Mouse (Mus musculus) olfactory bulb, adult 2 months (tissue): ENCODE data around the gene V1ra8. TPM values are rescaled to one million over a fixed set of nuclear protein-coding genes. Genes with fewer than 3 reads are reported as not detected.
"Not testable (repeated sequence)": the region's sequence is repeated elsewhere in the genome, so short reads cannot be mapped to it uniquely, and the experiment has no call there.

Source experiments
- H3K27ac ChIP-seq: fragments of 200-500 bp; 2 replicates; pipeline ENCODE4 v1.5.1; 2012; ENCODE audit warnings: low read depth, low read length; ENCODE audit not compliant: insufficient read depth
- H3K4me1 ChIP-seq: fragments of 200-500 bp; 2 replicates; pipeline ENCODE4 v1.6.1; 2012; ENCODE audit warnings: low read length; ENCODE audit not compliant: control insufficient read depth, insufficient read depth
- H3K4me3 ChIP-seq: fragments of 200-500 bp; 2 replicates; pipeline ENCODE4 v1.5.1; 2012; ENCODE audit warnings: mild to moderate bottlenecking, low read depth, low read length, moderate library complexity; ENCODE audit not compliant: insufficient read depth
- CTCF ChIP-seq: fragments of 200-500 bp; IDR thresholded peaks from 2 replicates; pipeline ENCODE4 v1.5.1; 2012; ENCODE audit warnings: low read depth, mild to moderate bottlenecking, low read length, moderate library complexity; ENCODE audit not compliant: insufficient read depth
- POLR2A ChIP-seq: fragments of 200-500 bp; IDR thresholded peaks from 2 replicates; pipeline ENCODE4 v1.6.1; 2012; ENCODE audit warnings: mild to moderate bottlenecking, low read depth, low read length, moderate library complexity; ENCODE audit not compliant: insufficient read depth
- WGBS: fragments of 180-500 bp; shearing (Covaris S2); methylation state at CpG from one replicate; pipeline ENCODE4 v1.1.7; 2018; 5-methylcytosine and 5-hydroxymethylcytosine counted together
- polyA plus RNA-seq: library from polyadenylated mRNA; stranded (reverse); fragments of >200 nt; gene quantifications from 2 replicates; pipeline ENCODE4 v1.2.4, GENCODE M21; 2012; ENCODE audit warnings: low replicate concordance; ENCODE audit not compliant: missing spikeins, insufficient read depth, insufficient read length

Gene V1ra8
- polyA plus RNA-seq, result not detected in 2 replicates

DNA sequence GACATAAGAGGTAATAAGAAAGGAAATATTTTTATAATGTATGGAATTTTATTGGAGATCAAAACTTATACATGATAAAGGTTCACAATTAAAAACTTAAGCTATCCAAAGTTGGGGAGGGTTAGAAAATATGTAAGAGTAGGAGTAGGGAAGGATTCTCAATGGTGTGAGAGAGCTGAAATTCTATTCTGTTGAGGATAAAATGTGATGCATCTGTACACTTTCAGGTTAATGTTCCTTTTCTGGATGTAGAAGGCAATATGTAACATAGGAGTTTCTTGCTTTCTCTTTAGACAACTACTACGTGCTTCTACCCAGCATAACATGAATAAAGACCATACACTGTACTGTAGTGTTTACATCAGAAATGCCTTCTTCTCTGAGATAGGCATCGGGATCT lies at the start of gene V1ra8:
V1ra8 (plus strand) TSS at position 301 of the 400 bp plus-strand sequence.
- not testable (repeated sequence) for H3K4me1 ChIP-seq, H3K4me3 ChIP-seq, H3K27ac ChIP-seq
- WGBS, result 79% methylated on average over 2 of the region's 2 CpGs

- Histone ChIP-seq H3K27ac (no peak overlapping the region), H3K4me1 (no peaks in the 10 kb centered on the region), H3K4me3 (no peak overlapping the region)
- TF ChIP-seq CTCF, result no peak
- no peak for TF ChIP-seq POLR2A
- 86% methylated on average over 3 of the region's 3 CpGs for WGBS
Observed at GRCm38 (mm10) chr6:90160139-90160538, 42.5 kb upstream of the V1ra8 start.

DNA sequence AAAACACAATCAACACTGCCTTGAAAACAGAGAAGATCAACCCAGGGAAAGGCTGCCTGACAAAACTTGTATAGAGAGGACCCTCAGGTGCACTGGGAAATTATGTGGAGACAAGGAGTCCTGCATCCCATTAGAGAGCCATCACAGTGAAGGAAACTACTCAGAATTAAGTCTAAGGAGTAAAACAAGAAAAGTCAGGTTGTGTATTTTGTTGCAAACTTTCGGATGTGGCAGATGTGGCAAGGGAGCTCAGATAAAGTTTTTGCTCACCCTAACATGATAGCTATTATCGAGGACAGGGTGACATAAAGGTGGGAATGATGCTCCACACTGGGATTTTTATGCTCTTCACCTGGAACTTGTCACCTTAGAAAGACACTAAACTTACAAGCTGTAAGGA lies 28.1 kb upstream of the V1ra8 start, which contains the start of gene Vmn1r52:
Vmn1r52 (plus strand) TSS at position 301 of the 400 bp plus-strand sequence.
- no peaks in the 10 kb centered on the region for H3K4me1 ChIP-seq
- TF ChIP-seq CTCF (no peak), POLR2A (no peak)
- WGBS, result 73% methylated on average over 2 of the region's 2 CpGs
- no peak within 1 kb of the TSS for H3K4me3 ChIP-seq
- no peak within 1 kb of the TSS for H3K27ac ChIP-seq

GRCm38 (mm10) chr6:90224338-90224737 lies 21.7 kb downstream of the V1ra8 start, which contains the start of gene Vmn1r53:
Vmn1r53 (minus strand) TSS chr6:90224438.
- Histone ChIP-seq H3K4me1 (no peaks in the 10 kb centered on the region), H3K4me3 (no peak within 1 kb of the TSS), H3K27ac (no peak within 1 kb of the TSS)
- TF ChIP-seq CTCF (no peak), POLR2A (no peak)
- WGBS, result 81% methylated on average over 1 of the region's 1 CpGs

- H3K27ac ChIP-seq, H3K4me1 ChIP-seq, H3K4me3 ChIP-seq: not testable (repeated sequence)
- WGBS, result 92% methylated on average over 4 of the region's 4 CpGs
Observed at GRCm38 (mm10) chr6:90232114-90232513, 29.5 kb downstream of the V1ra8 start.

DNA sequence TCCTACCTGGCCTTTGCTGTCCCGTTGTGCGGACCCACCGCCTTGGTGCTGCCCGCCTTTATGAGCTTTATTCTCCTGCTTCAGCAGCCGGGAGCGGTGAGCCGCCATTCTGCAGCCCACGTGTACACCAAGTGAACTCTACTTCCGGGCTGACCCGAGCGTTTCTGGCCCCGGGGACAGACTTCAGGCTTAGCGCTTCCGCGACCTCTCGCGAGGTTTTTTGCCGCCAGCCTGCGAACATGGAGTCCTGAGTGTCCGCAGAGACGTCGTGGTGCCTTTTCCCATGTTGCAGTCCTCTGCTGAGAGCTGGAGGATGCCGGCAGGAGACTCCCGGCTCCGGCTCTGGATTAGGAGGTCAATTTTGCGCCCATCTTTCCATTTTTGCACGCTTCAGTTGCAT lies 30.1 kb downstream of the V1ra8 start:
- WGBS, result 71% methylated on average over 27 of the region's 27 CpGs
- H3K27ac ChIP-seq, result no peak overlapping the region
- no peaks in the 10 kb centered on the region for H3K4me1 ChIP-seq
- TF ChIP-seq POLR2A, result no peak
- TF ChIP-seq CTCF, result no peak
- no peak overlapping the region for H3K4me3 ChIP-seq

DNA sequence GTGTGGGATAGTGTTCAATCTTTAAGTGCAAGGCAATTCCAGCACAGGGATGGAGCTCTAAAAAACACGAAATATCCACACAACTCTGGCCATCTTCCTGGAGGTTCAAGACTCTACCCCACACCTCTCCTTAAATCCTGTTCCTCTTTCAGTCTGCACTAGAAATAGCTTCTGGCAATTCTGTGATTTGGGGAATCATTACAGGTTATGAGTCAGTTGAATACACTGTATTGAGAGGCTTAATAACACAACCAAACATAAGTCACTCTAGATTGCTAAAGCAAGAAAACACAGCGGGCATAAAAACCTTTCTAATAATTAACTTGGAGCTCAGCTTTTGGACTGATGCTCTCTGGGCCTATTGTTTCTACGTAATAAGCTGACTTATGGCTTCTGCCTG lies 41.4 kb downstream of the V1ra8 start:
- H3K4me1 ChIP-seq, result no peaks in the 10 kb centered on the region
- no peak overlapping the region for H3K27ac ChIP-seq
- 72% methylated on average over 3 of the region's 3 CpGs for WGBS
- H3K4me3 ChIP-seq, result no peak overlapping the region
- TF ChIP-seq POLR2A (no peak), CTCF (no peak)

DNA sequence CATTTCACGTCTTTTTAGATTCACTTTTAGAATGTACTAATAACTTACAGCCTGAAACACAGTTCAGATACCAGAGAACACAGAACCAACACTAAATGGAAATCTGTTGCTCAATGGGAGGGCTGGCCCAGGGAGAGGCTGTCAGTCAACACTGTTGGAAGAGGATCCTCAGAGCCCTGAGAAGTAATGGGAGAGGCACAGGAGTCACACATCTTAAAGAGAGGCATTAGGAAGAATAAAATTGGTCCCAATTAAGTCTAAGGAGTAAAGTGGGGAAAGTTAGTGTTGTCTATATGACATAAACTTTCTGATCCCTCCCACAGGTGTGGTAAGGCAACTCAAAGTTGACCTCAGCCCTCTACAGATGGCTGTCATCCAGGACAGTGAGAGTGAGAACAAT lies 43.4 kb downstream of the V1ra8 start, which contains the start of gene Vmn1r54:
Vmn1r54 (plus strand) TSS at position 301 of the 400 bp plus-strand sequence.
- Histone ChIP-seq H3K27ac (no peak within 1 kb of the TSS), H3K4me3 (no peak within 1 kb of the TSS), H3K4me1 (no peaks in the 10 kb centered on the region)
- WGBS, result 81% methylated on average over 1 of the region's 1 CpGs
- no peak for TF ChIP-seq POLR2A
- TF ChIP-seq CTCF, result no peak

Other genes with a start within 250 kb of the V1ra8 start
- gene Vmn1r46, start 233.5 kb upstream of the V1ra8 start, polyA plus RNA-seq, result not detected in 2 replicates
- gene Vmn1r47, start 186.6 kb upstream of the V1ra8 start, polyA plus RNA-seq, result not detected in 2 replicates
- not detected in 2 replicates for gene Vmn1r48, start 166.0 kb upstream of the V1ra8 start, polyA plus RNA-seq
- gene Vmn1r49, start 124.3 kb upstream of the V1ra8 start, polyA plus RNA-seq, result not detected in 2 replicates
- gene Vmn1r50, start 101.4 kb upstream of the V1ra8 start, polyA plus RNA-seq, result not detected in 2 replicates
- not detected in 2 replicates for gene Vmn1r51, start 80.2 kb upstream of the V1ra8 start, polyA plus RNA-seq
- not detected in 2 replicates for gene Vmn1r52, start 28.0 kb upstream of the V1ra8 start, polyA plus RNA-seq
- not detected in 2 replicates for gene Vmn1r53, start 21.6 kb downstream of the V1ra8 start, polyA plus RNA-seq
- not detected in 2 replicates for gene Vmn1r54, start 43.5 kb downstream of the V1ra8 start, polyA plus RNA-seq
- not detected in 2 replicates for gene BC048671, start 98.4 kb downstream of the V1ra8 start, polyA plus RNA-seq
- not detected in 2 replicates for gene Chst13, start 122.4 kb downstream of the V1ra8 start, polyA plus RNA-seq
- not detected in 2 replicates for gene Uroc1, start 130.5 kb downstream of the V1ra8 start, polyA plus RNA-seq
- not detected in 2 replicates for gene Zxdc, start 166.7 kb downstream of the V1ra8 start, polyA plus RNA-seq
- gene Cfap100, start 226.0 kb downstream of the V1ra8 start, polyA plus RNA-seq, result not detected in 2 replicates